Mouse (Mus musculus): Measurements from ENCODE around the gene Olfr432. TPM values are rescaled to one million over a fixed set of nuclear protein-coding genes. Genes with fewer than 3 reads are reported as not detected.

Gene Olfr432
- total RNA-seq, 2 experiments from 2014 or later: not detected

Other genes starting within 250 kb of the Olfr432 start
- 1 to 10 TPM; 1.0 to 1.7 TPM for gene Ifi211, start 136.2 kb upstream of the Olfr432 start, total RNA-seq (2021)
- gene Mndal, start 106.7 kb upstream of the Olfr432 start, total RNA-seq (2021): 10 to 100 TPM; 12.7 to 14.6 TPM
- 10 to 100 TPM; 15.0 to 15.2 TPM for gene Ifi203, start 106.5 kb upstream of the Olfr432 start, total RNA-seq (2021)
- gene Ifi202b, start 66.5 kb upstream of the Olfr432 start, total RNA-seq (2021): not detected
- gene Ifi205, start 17.4 kb upstream of the Olfr432 start, total RNA-seq (2021): 1 to 10 TPM; 5.2 to 6.0 TPM
- gene Olfr433, start 8.5 kb upstream of the Olfr432 start, total RNA-seq (2021): not detected
- gene Olfr430, start 17.4 kb downstream of the Olfr432 start, total RNA-seq (2021): not detected
- gene Olfr429, start 35.1 kb downstream of the Olfr432 start, total RNA-seq (2021): not detected
- not detected for gene Olfr427, start 47.7 kb downstream of the Olfr432 start, total RNA-seq (2021)
- not detected for gene Olfr231, start 72.0 kb downstream of the Olfr432 start, total RNA-seq (2021)
- not detected for gene Olfr424, start 82.3 kb downstream of the Olfr432 start, total RNA-seq (2021)
- not detected for gene Olfr420, start 106.4 kb downstream of the Olfr432 start, total RNA-seq (2021)
- 10 to 100 TPM; 11.5 to 11.7 TPM for gene Spta1, start 123.6 kb downstream of the Olfr432 start, total RNA-seq (2021)
- not detected for gene Olfr419, start 202.9 kb downstream of the Olfr432 start, total RNA-seq (2021)

All from heart, postnatal 25 days (tissue).